Comparison of ENCODE assay signal across 11 mouse cellular contexts in the genomic region with DNA sequence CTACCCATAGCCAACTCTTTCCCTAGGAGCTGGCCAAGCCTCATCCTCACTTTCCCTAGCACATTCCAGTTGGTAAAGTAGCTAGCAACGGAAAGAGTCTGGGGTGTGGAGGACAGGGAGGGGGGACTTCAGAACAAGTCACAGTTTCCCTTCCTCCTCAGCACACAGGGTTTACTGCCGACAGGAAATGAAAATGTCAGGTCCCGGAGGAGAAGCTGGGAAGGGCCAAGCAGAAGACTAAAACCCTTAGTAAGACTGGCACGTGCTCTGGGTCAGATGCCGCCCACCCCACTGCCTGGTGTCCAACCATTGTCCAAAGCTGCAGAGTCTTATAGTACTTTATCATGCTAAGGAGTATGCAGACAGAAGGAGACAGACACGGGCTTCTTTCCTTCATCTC.
DNase-seq lines count a peak whose midpoint lies in the region; ATAC-seq and TF ChIP-seq lines count a peak whose summit lies in the region.
"Had no signal": no experiment of that assay in that cellular context is flagged by ENCODE, and none has a peak within 500 bp of the region (broad histone marks: within the 10 kb centered on the region; RNA-seq: fewer than 3 reads in every experiment).

No protein-coding gene starts in this region.

- no peak for TF ChIP-seq CTCF in lung, postnatal 0 days (IDR thresholded peaks at IDR 0.05)
- TF ChIP-seq CTCF in lung, adult 2 months (IDR thresholded peaks at IDR 0.05; ENCODE audit: insufficient read depth, low read length): no peak

- no peak overlapping the region for H3K4me3 ChIP-seq in lung, postnatal 0 days (ENCODE audit: low read depth, low read length)
- no peak overlapping the region for H3K4me3 ChIP-seq in lung, adult 2 months (replicated peaks; ENCODE audit: extremely low read depth, low read depth, low read length)
- no peak overlapping the region for H3K4me3 ChIP-seq in heart, embryonic 16.5 days (ENCODE audit: low read length)
- H3K4me3 ChIP-seq in forebrain, embryonic 12.5 days (replicated peaks): no peak overlapping the region
- H3K4me3 ChIP-seq: lung, embryonic 15.5 days had no signal

- no peak overlapping the region for H3K4me2 ChIP-seq in lung, postnatal 0 days (replicated peaks; ENCODE audit: low read depth, low read length)
- H3K4me2 ChIP-seq in heart, embryonic 16.5 days (ENCODE audit: low read depth, low read length): no peak overlapping the region
- no peak overlapping the region for H3K4me2 ChIP-seq in forebrain, embryonic 12.5 days
- H3K4me2 ChIP-seq: lung, embryonic 15.5 days had no signal

- no peaks in the 10 kb centered on the region for H3K36me3 ChIP-seq in lung, postnatal 0 days (ENCODE audit: insufficient read depth, low read length)
- H3K36me3 ChIP-seq in heart, embryonic 16.5 days (ENCODE audit: control insufficient read depth, insufficient read depth): no peaks in the 10 kb centered on the region
- H3K36me3 ChIP-seq in forebrain, embryonic 12.5 days (replicated peaks): no peaks in the 10 kb centered on the region
- H3K36me3 ChIP-seq: lung, embryonic 15.5 days had no signal

- 39% methylated on average over 6 of the region's 6 CpGs for WGBS in lung, postnatal 0 days
- 32% methylated on average over 6 of the region's 6 CpGs for WGBS in lung, adult 2 months
- whole genome bisulfite sequencing in heart, embryonic 16.5 days: 54% methylated on average over 6 of the region's 6 CpGs
- WGBS in forebrain, embryonic 12.5 days: 87% methylated on average over 6 of the region's 6 CpGs

- no peaks in the 10 kb centered on the region for H3K4me1 ChIP-seq in lung, postnatal 0 days (ENCODE audit: insufficient read depth, low read depth, low read length)
- H3K4me1 ChIP-seq in lung, adult 2 months (ENCODE audit: control insufficient read depth, insufficient read depth, low read length): no peaks in the 10 kb centered on the region
- no peaks in the 10 kb centered on the region; the same call in 1 of the 2 replicates for H3K4me1 ChIP-seq in heart, embryonic 16.5 days (ENCODE audit: control insufficient read depth, insufficient read depth, low read length)
- H3K4me1 ChIP-seq in forebrain, embryonic 12.5 days: no peaks in the 10 kb centered on the region

- H3K27ac ChIP-seq in lung, postnatal 0 days (ENCODE audit: low read length): no peak overlapping the region
- H3K27ac ChIP-seq in heart, embryonic 16.5 days (ENCODE audit: low read length): peak overlapping the region; percentile 39
- H3K27ac ChIP-seq in forebrain, embryonic 12.5 days: no peak overlapping the region
- H3K27ac ChIP-seq: hindbrain, postnatal 0 days; lung, embryonic 15.5 days had no signal

- peak; percentile 78 for ATAC-seq in lung, postnatal 0 days
- ATAC-seq in heart, embryonic 16.5 days (replicated peaks; ENCODE audit: extremely low read depth, insufficient read depth, low FRiP score): peak; percentile 64
- ATAC-seq in forebrain, embryonic 12.5 days (ENCODE audit: low FRiP score): no peak
- ATAC-seq: hindbrain, postnatal 0 days had no signal

- TF ChIP-seq POLR2A in lung, adult 2 months (IDR thresholded peaks at IDR 0.05; ENCODE audit: borderline replicate concordance, extremely low read depth, low read depth, low read length): no peak

- TF ChIP-seq EP300 in lung, postnatal 0 days (IDR thresholded peaks at IDR 0.05): no peak

- no peaks in the 10 kb centered on the region for H3K9me3 ChIP-seq in lung, postnatal 0 days (ENCODE audit: low read length)
- no peaks in the 10 kb centered on the region for H3K9me3 ChIP-seq in heart, embryonic 16.5 days (replicated peaks; ENCODE audit: control insufficient read depth, low read length)
- no peaks in the 10 kb centered on the region for H3K9me3 ChIP-seq in forebrain, embryonic 12.5 days
- H3K9me3 ChIP-seq: lung, embryonic 15.5 days had no signal

- peak; percentile 48 for DNase-seq in lung, postnatal 0 days (ENCODE audit: low spot score)
- no peak for DNase-seq in lung, adult 2 months
- peak; percentile 46 for DNase-seq in kidney, postnatal 10 days
- DNase-seq in right cerebral cortex, postnatal 36 days (ENCODE audit: low spot score in 2 of 2): no peak
- no peak for DNase-seq in embryo, embryonic 9.5 days (ENCODE audit: extremely low spot score)
- DNase-seq in right cerebral cortex, adult 18-20 months: no peak
- DNase-seq: cerebellum, adult 11-12 months had no signal

- no peaks in the 10 kb centered on the region for H3K27me3 ChIP-seq in lung, postnatal 0 days (replicated peaks; ENCODE audit: insufficient read depth, low read length)
- H3K27me3 ChIP-seq in heart, embryonic 16.5 days (ENCODE audit: control insufficient read depth, insufficient read depth, low read length): no peaks in the 10 kb centered on the region
- H3K27me3 ChIP-seq in forebrain, embryonic 12.5 days: no peaks in the 10 kb centered on the region
- H3K27me3 ChIP-seq: lung, embryonic 15.5 days had no signal

- no peak overlapping the region for H3K9ac ChIP-seq in lung, postnatal 0 days (replicated peaks; ENCODE audit: low read depth)
- H3K9ac ChIP-seq in heart, embryonic 16.5 days (ENCODE audit: low read length): no peak overlapping the region
- H3K9ac ChIP-seq in forebrain, embryonic 12.5 days: no peak overlapping the region
- H3K9ac ChIP-seq: lung, embryonic 15.5 days had no signal

Comparison
In these comparisons a context has a peak if more than half of its experiments do, and no peak if none do; other contexts are left out.
1. DNase-seq: peak in lung, postnatal 0 days (single experiment) and kidney, postnatal 10 days (single experiment); none in lung, adult 2 months (single experiment), right cerebral cortex, postnatal 36 days (0 of 2), embryo, embryonic 9.5 days (single experiment) and right cerebral cortex, adult 18-20 months (single experiment).